Mouse (Mus musculus) heart, adult 2 months (tissue): ENCODE data around the gene Prr23a3.

ENCODE experiments used
- CTCF ChIP-seq: fragments of 200-600 bp; IDR thresholded peaks from 2 replicates; pipeline ENCODE4 v1.8.1; 2022; ENCODE audit warnings: antibody characterized with exemption, mild to moderate bottlenecking, moderate library complexity
- POLR2A ChIP-seq: fragments of 200-500 bp; IDR thresholded peaks from 2 replicates; pipeline ENCODE4 v1.6.1; 2011; ENCODE audit warnings: mild to moderate bottlenecking, low read depth, low read length, control low read depth; ENCODE audit not compliant: insufficient read depth

- TF ChIP-seq CTCF (no peak), POLR2A (no peak)
Observed at GRCm38 (mm10) chr9:98842117-98842516, 22.4 kb upstream of the Prr23a3 start, which contains the start of gene Prr23a1.
